Comparison of ENCODE assay signal across 11 mouse cellular contexts in genomic region chr2:166135711-166136485, GRCm38 (mm10). TPM values are rescaled to one million over a fixed set of nuclear protein-coding genes. Genes with fewer than 3 reads are reported as not detected.
DNase-seq lines count a peak whose midpoint lies in the region; ATAC-seq and TF ChIP-seq lines count a peak whose summit lies in the region.
"Had no signal": no experiment of that assay in that cellular context is flagged by ENCODE, and none has a peak within 500 bp of the region (broad histone marks: within the 10 kb centered on the region; RNA-seq: fewer than 3 reads in every experiment).

No protein-coding gene starts in this region.

- no peak for ATAC-seq in heart, embryonic 13.5 days (ENCODE audit: extremely low read depth, insufficient number of reproducible peaks, low FRiP score, low TSS enrichment)
- ATAC-seq in liver, embryonic 11.5 days (replicated peaks; ENCODE audit: low FRiP score), result no peak

- no peak for DNase-seq in heart, adult 9 months (ENCODE audit: low spot score in 2 of 2)
- peak; percentile 66 for DNase-seq in brain, embryonic 14.5 days (ENCODE audit: low read depth)
- peak; percentile 52 for DNase-seq in lung, postnatal 25 days (ENCODE audit: low spot score)
- no peak for DNase-seq in B cell, adult 2 months
- DNase-seq in liver, embryonic 11.5 days (ENCODE audit: low spot score), result no peak
- DNase-seq: heart, postnatal 14 days; right cerebral cortex, postnatal 14 days; thymus, postnatal 25 days had no signal

- no peak for TF ChIP-seq CTCF in E14TG2a.4 (conservative IDR thresholded peaks at IDR 0.05; ENCODE audit: low read length)
- TF ChIP-seq CTCF in brain, embryonic 14.5 days (IDR thresholded peaks at IDR 0.05; ENCODE audit: borderline replicate concordance, extremely low read depth, insufficient read depth, insufficient read length), result no peak

- H3K27ac ChIP-seq in heart, embryonic 13.5 days (replicated peaks), result no peak overlapping the region; the same call in 1 of the 2 replicates
- H3K27ac ChIP-seq in liver, embryonic 11.5 days (ENCODE audit: low read depth, low read length), result no peak overlapping the region

- TF ChIP-seq POLR2A in brain, embryonic 14.5 days (IDR thresholded peaks at IDR 0.05; ENCODE audit: borderline replicate concordance, extremely low read depth, insufficient read depth, insufficient read length, poor library complexity, severe bottlenecking), result no peak

- H3K4me2 ChIP-seq in heart, embryonic 13.5 days, result no peak overlapping the region
- no peak overlapping the region for H3K4me2 ChIP-seq in liver, embryonic 11.5 days

- WGBS in heart, embryonic 13.5 days, result 21% methylated on average over 16 of the region's 16 CpGs
- WGBS in liver, embryonic 11.5 days, result 39% methylated on average over 16 of the region's 16 CpGs

- peaks cover 61% of the 10 kb centered on the region for H3K4me1 ChIP-seq in heart, embryonic 13.5 days
- H3K4me1 ChIP-seq in E14TG2a.4 (replicated peaks; ENCODE audit: low read depth, low read length), result peaks cover 84% of the 10 kb centered on the region
- H3K4me1 ChIP-seq in liver, embryonic 11.5 days (replicated peaks; ENCODE audit: control insufficient read depth, insufficient read depth, low read length), result no peaks in the 10 kb centered on the region
- H3K4me1 ChIP-seq: megakaryocyte, embryonic 14.5 days had no signal

- no peaks in the 10 kb centered on the region for H3K9me3 ChIP-seq in heart, embryonic 13.5 days
- H3K9me3 ChIP-seq in E14TG2a.4 (ENCODE audit: low read length), result no peaks in the 10 kb centered on the region
- H3K9me3 ChIP-seq in liver, embryonic 11.5 days (ENCODE audit: control insufficient read depth, low read length), result no peaks in the 10 kb centered on the region
- H3K9me3 ChIP-seq: megakaryocyte, embryonic 14.5 days had no signal

- H3K4me3 ChIP-seq in heart, embryonic 13.5 days, result no peak overlapping the region
- H3K4me3 ChIP-seq in E14TG2a.4 (replicated peaks; ENCODE audit: low read length), result 0 out of 2 replicates have a peak overlapping the region, but pooled peaks have one; percentile 11
- no peak overlapping the region for H3K4me3 ChIP-seq in liver, embryonic 11.5 days (ENCODE audit: low read depth, low read length)
- H3K4me3 ChIP-seq: megakaryocyte, embryonic 14.5 days had no signal

- H3K36me3 ChIP-seq in heart, embryonic 13.5 days, result peaks cover 26% of the 10 kb centered on the region
- H3K36me3 ChIP-seq in E14TG2a.4 (ENCODE audit: insufficient read depth, low read length), result peaks cover 73% of the 10 kb centered on the region
- peaks cover 6% of the 10 kb centered on the region; the same call in 1 of the 2 replicates for H3K36me3 ChIP-seq in liver, embryonic 11.5 days (ENCODE audit: control insufficient read depth, insufficient read depth, low read length)

- H3K9ac ChIP-seq in heart, embryonic 13.5 days, result peak overlapping the region; percentile 38; the same call in 1 of the 2 replicates
- no peak overlapping the region for H3K9ac ChIP-seq in liver, embryonic 11.5 days (ENCODE audit: low read depth, low read length)

- H3K27me3 ChIP-seq in heart, embryonic 13.5 days (replicated peaks), result 0 out of 2 replicates have a peak, but pooled peaks cover 3% of the 10 kb centered on the region
- H3K27me3 ChIP-seq in E14TG2a.4 (ENCODE audit: insufficient read depth, low read length), result no peaks in the 10 kb centered on the region
- no peaks in the 10 kb centered on the region for H3K27me3 ChIP-seq in liver, embryonic 11.5 days (replicated peaks; ENCODE audit: control insufficient read depth, insufficient read depth, low read length)

RNA-seq across cellular contexts. Expression of gene Sulf2, which starts 19.6 kb away (rescaled TPM):
- polyA plus RNA-seq in heart, embryonic 13.5 days (2015; fragmentation: Nextera tagmentation; extraction: Ambion mirVana), result 87.6 and 91.3 TPM in 2 replicates
- 99.2 and 170 TPM in 2 replicates for polyA plus RNA-seq in brain, embryonic 14.5 days (2012; rRNA removed)
- polyA plus RNA-seq in liver, embryonic 11.5 days (2014; fragmentation: Nextera tagmentation; extraction: Ambion mirVana), result 30.3 and 32.4 TPM in 2 replicates

Comparison
In these comparisons a context has a peak if more than half of its experiments do, and no peak if none do; other contexts are left out.
1. DNase-seq: peak in brain, embryonic 14.5 days (single experiment) and lung, postnatal 25 days (single experiment); none in heart, adult 9 months (0 of 2), B cell, adult 2 months (0 of 2) and liver, embryonic 11.5 days (single experiment).